Mouse (Mus musculus): ENCODE results near the gene Sowahb.

The Sowahb gene

GRCm38 (mm10) chr5:93002615-93003014 lies 42.2 kb downstream of the Sowahb start:
- DNase-seq (ENCODE audit: low spot score in 2 of 2), result no peak

- DNase-seq (ENCODE audit: low spot score in 2 of 2), result peak; percentile 72 to 75
Measured at GRCm38 (mm10) chr5:93000774-93001757, 43.8 kb downstream of the Sowahb start.

GRCm38 (mm10) chr5:93000060-93000459 lies 44.8 kb downstream of the Sowahb start:
- no peak for DNase-seq (ENCODE audit: low spot score in 2 of 2)

- no peak for DNase-seq (ENCODE audit: low spot score in 2 of 2)
Measured at GRCm38 (mm10) chr5:92998494-92999016, 46.3 kb downstream of the Sowahb start.

- DNase-seq (ENCODE audit: low spot score in 2 of 2), result peak; percentile 77 to 86
Measured at GRCm38 (mm10) chr5:92997428-92998120, 47.2 kb downstream of the Sowahb start.

- DNase-seq (ENCODE audit: low spot score in 2 of 2), result no peak
Measured at GRCm38 (mm10) chr5:92994861-92995260, 50.0 kb downstream of the Sowahb start.

- no peak for DNase-seq (ENCODE audit: low spot score in 2 of 2)
Measured at GRCm38 (mm10) chr5:92994309-92994708, 50.5 kb downstream of the Sowahb start.

- DNase-seq (ENCODE audit: low spot score in 2 of 2), result no peak
Measured at GRCm38 (mm10) chr5:92992106-92992505, 52.7 kb downstream of the Sowahb start.

Measured in heart, adult 9 months (tissue).